Mouse (Mus musculus) limb, embryonic 11.5 days (tissue): ENCODE measurements around the gene Akap8. TPM values are rescaled to one million over a fixed set of nuclear protein-coding genes. Genes with fewer than 3 reads are reported as not detected.

Experiments used
- ATAC-seq: fragments of 200-750 bp; cut with Nextera tagmentation; 2 replicates; pipeline ENCODE4 v1.8.0; 2017; ENCODE audit warnings: low read depth; ENCODE audit not compliant: insufficient number of reproducible peaks, low FRiP score, low TSS enrichment
- DNase-seq: peaks from one replicate; pipeline ENCODE4 v3.0.0-alpha.2; 2015; ENCODE audit warnings: low spot score
- H3K27ac ChIP-seq: fragments of 300-500 bp; sonication (generic); replicated peaks from 2 replicates; pipeline ENCODE4 v1.5.1; 2014; ENCODE audit warnings: low read depth, mild to moderate bottlenecking, low read length
- H3K27me3 ChIP-seq: fragments of 300-500 bp; sonication (generic); 2 replicates; pipeline ENCODE4 v1.6.1; 2014; ENCODE audit warnings: mild to moderate bottlenecking, low read length, mixed read lengths; ENCODE audit not compliant: control insufficient read depth, insufficient read depth
- H3K36me3 ChIP-seq: fragments of 300-500 bp; sonication (generic); 2 replicates; pipeline ENCODE4 v1.6.1; 2014; ENCODE audit warnings: mild to moderate bottlenecking, low read length, moderate library complexity, mixed read lengths; ENCODE audit not compliant: control insufficient read depth, insufficient read depth
- H3K4me1 ChIP-seq: fragments of 300-500 bp; sonication (generic); 2 replicates; pipeline ENCODE4 v1.6.1; 2014; ENCODE audit warnings: low read length, mixed read lengths; ENCODE audit not compliant: control insufficient read depth, insufficient read depth
- H3K4me2 ChIP-seq: fragments of 300-500 bp; sonication (generic); 2 replicates; pipeline ENCODE4 v1.6.1; 2014; ENCODE audit warnings: low read depth, mild to moderate bottlenecking, moderate library complexity; ENCODE audit not compliant: severe bottlenecking
- H3K4me3 ChIP-seq: fragments of 300-500 bp; sonication (generic); 2 replicates; pipeline ENCODE4 v1.5.1; 2014; ENCODE audit warnings: low read depth, low read length
- H3K9ac ChIP-seq: fragments of 300-500 bp; sonication (generic); 2 replicates; pipeline ENCODE4 v1.6.1; 2014; ENCODE audit warnings: mild to moderate bottlenecking, low read length
- H3K9me3 ChIP-seq: fragments of 300-500 bp; sonication (generic); 2 replicates; pipeline ENCODE4 v1.6.1; 2016; ENCODE audit warnings: low read length; ENCODE audit not compliant: control insufficient read depth
- WGBS: fragments of 180-500 bp; shearing (Covaris S2); extraction: QIAGEN DNeasy Blood & Tissue Kit; methylation state at CpG from one replicate; pipeline ENCODE4 v1.1.7; 2014; 5-methylcytosine and 5-hydroxymethylcytosine counted together
- polyA plus RNA-seq: library from polyadenylated mRNA; unstranded; fragments of >200 nt; fragmentation: Nextera tagmentation; extraction: Ambion mirVana; gene quantifications from 2 replicates; pipeline ENCODE4 v1.2.1, GENCODE M21; 2014

The Akap8 gene
- polyA plus RNA-seq, 1 experiment from 2014 or later, result 62.7 TPM

DNA sequence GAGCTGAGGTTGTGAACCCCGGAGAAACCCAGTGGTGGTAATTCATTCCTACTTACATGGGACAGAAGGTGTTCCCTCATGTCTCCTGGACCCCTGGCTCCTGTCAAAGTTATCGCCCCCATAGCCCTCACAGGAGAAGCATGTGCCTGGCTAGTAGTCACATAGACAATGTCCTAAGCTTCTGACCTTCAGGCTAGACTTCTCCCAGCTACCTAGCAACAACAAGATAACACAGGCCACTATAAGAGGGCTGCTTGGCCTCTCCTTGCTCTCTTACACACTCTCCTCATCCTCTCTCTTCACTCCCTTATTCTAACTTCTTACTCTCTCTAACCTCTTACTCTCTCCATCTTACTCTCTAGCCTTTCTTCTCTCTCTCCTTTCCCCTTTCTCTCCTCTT is 63.6 kb downstream of the Akap8 start:
- Histone ChIP-seq H3K36me3 (peaks cover 2% of the 10 kb centered on the region; the same call in 1 of the 2 replicates), H3K9me3 (no peaks in the 10 kb centered on the region), H3K9ac (no peak overlapping the region), H3K27me3 (no peaks in the 10 kb centered on the region), H3K4me2 (no peak overlapping the region), H3K4me3 (no peak overlapping the region), H3K27ac (no peak overlapping the region), H3K4me1 (no peaks in the 10 kb centered on the region)
- no peak for ATAC-seq
- 98% methylated on average over 2 of the region's 2 CpGs for WGBS
- DNase-seq, result no peak

DNA sequence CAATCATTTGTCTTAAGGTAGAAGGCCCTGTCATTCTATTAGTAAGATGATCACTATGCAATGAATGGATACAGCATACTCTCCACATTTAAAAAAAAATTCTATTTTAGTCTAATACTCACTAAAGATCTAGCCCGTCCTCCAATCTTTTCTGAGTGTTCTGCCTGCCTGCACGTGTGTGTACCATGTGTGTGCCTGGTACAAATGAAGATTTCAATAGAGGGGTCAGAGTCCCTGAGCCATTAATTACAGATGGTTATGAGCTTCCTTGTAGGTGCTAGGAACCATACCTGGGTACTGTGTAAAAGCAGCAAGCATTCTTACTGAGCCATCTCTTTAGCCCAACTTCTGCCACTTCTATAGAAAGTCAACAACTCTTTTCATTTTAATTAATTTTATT is 64.1 kb downstream of the Akap8 start:
- Histone ChIP-seq H3K36me3 (peaks cover 2% of the 10 kb centered on the region; the same call in 1 of the 2 replicates), H3K4me1 (no peaks in the 10 kb centered on the region), H3K27me3 (no peaks in the 10 kb centered on the region), H3K9ac (no peak overlapping the region), H3K4me3 (no peak overlapping the region), H3K4me2 (no peak overlapping the region), H3K9me3 (no peaks in the 10 kb centered on the region), H3K27ac (no peak overlapping the region)
- ATAC-seq (no peak), DNase-seq (no peak)
- WGBS, result 83% methylated on average over 2 of the region's 2 CpGs

Other genes with a start within 250 kb of the Akap8 start
- gene Notch3, start 154.4 kb downstream of the Akap8 start, polyA plus RNA-seq, result 23.5 and 26.0 TPM in 2 replicates
- gene Ephx3, start 131.7 kb downstream of the Akap8 start, polyA plus RNA-seq, result 0.16 TPM in 1 of 2 replicates, not detected in the other
- gene Brd4, start 36.5 kb downstream of the Akap8 start, polyA plus RNA-seq, result 124 and 140 TPM in 2 replicates
- gene Akap8l, start 29.4 kb upstream of the Akap8 start, polyA plus RNA-seq, result 73.5 and 79.2 TPM in 2 replicates
- 39.7 and 42.7 TPM in 2 replicates for gene Wiz, start 68.2 kb upstream of the Akap8 start, polyA plus RNA-seq
- gene Rasal3, start 82.3 kb upstream of the Akap8 start, polyA plus RNA-seq, result 0.64 and 0.69 TPM in 2 replicates
- not detected in 2 replicates for gene Pglyrp2, start 102.9 kb upstream of the Akap8 start, polyA plus RNA-seq
- gene Cyp4f39, start 131.5 kb upstream of the Akap8 start, polyA plus RNA-seq, result not detected in 2 replicates
- gene Cyp4f17, start 184.8 kb upstream of the Akap8 start, polyA plus RNA-seq, result 7.9 and 9.6 TPM in 2 replicates
- gene Cyp4f16, start 215.3 kb upstream of the Akap8 start, polyA plus RNA-seq, result 18.1 and 18.3 TPM in 2 replicates